In genomic region chr19:47016487-47016886, GRCm38 (mm10) we compare ENCODE assay signal across 8 mouse cellular contexts. TPM values are rescaled to one million over a fixed set of nuclear protein-coding genes. Genes with fewer than 3 reads are reported as not detected.
DNase-seq lines count a peak whose midpoint lies in the region; ATAC-seq and TF ChIP-seq lines count a peak whose summit lies in the region.

No protein-coding gene starts in this region.

- peaks cover 6% of the 10 kb centered on the region for H3K27me3 ChIP-seq in kidney, adult 2 months (replicated peaks; ENCODE audit: control insufficient read depth, insufficient read depth, low read length)
- peaks cover 62% of the 10 kb centered on the region for H3K27me3 ChIP-seq in kidney, embryonic 16.5 days (ENCODE audit: insufficient read depth, low read length)
- peaks cover 58% of the 10 kb centered on the region for H3K27me3 ChIP-seq in forebrain, embryonic 12.5 days
- 0 out of 2 replicates have a peak, but pooled peaks cover 7% of the 10 kb centered on the region for H3K27me3 ChIP-seq in hindbrain, postnatal 0 days (ENCODE audit: insufficient read depth, low read length)

- no peaks in the 10 kb centered on the region for H3K4me1 ChIP-seq in kidney, adult 2 months (ENCODE audit: control insufficient read depth, insufficient read depth, low read length)
- H3K4me1 ChIP-seq in kidney, embryonic 16.5 days (ENCODE audit: insufficient read depth, low read length), result peaks cover 15% of the 10 kb centered on the region
- peaks cover 23% of the 10 kb centered on the region for H3K4me1 ChIP-seq in forebrain, embryonic 12.5 days
- H3K4me1 ChIP-seq in hindbrain, postnatal 0 days (ENCODE audit: insufficient read depth, low read length), result peaks cover 16% of the 10 kb centered on the region; the same call in 1 of the 2 replicates

- no peak for TF ChIP-seq CTCF in kidney, adult 2 months (conservative IDR thresholded peaks at IDR 0.05; ENCODE audit: insufficient read depth, insufficient read length, low read depth, low read length)
- no peak for TF ChIP-seq CTCF in hindbrain, postnatal 0 days (IDR thresholded peaks at IDR 0.05; ENCODE audit: low read depth)

- H3K9me3 ChIP-seq in kidney, embryonic 16.5 days (ENCODE audit: low read length), result no peaks in the 10 kb centered on the region
- H3K9me3 ChIP-seq in forebrain, embryonic 12.5 days, result no peaks in the 10 kb centered on the region
- no peaks in the 10 kb centered on the region for H3K9me3 ChIP-seq in hindbrain, postnatal 0 days (ENCODE audit: low read length)

- 4% methylated on average over 15 of the region's 15 CpGs for WGBS in kidney, adult 2 months
- WGBS in kidney, embryonic 16.5 days, result 0% methylated on average over 15 of the region's 15 CpGs
- WGBS in forebrain, embryonic 12.5 days, result under 1% methylated on average over 15 of the region's 15 CpGs
- WGBS in hindbrain, postnatal 0 days, result under 1% methylated on average over 15 of the region's 15 CpGs

- no peak for ATAC-seq in kidney, embryonic 16.5 days (ENCODE audit: low FRiP score, low TSS enrichment)
- ATAC-seq in forebrain, embryonic 12.5 days (ENCODE audit: low FRiP score), result no peak
- ATAC-seq in hindbrain, postnatal 0 days, result no peak
- ATAC-seq in inflammation-experienced regulatory T-cells, adult 6 months, result no peak

- H3K9ac ChIP-seq in kidney, embryonic 16.5 days (replicated peaks; ENCODE audit: low read length), result no peak overlapping the region
- peak overlapping the region; percentile 78; the same call in 1 of the 2 replicates for H3K9ac ChIP-seq in forebrain, embryonic 12.5 days
- H3K9ac ChIP-seq in hindbrain, postnatal 0 days (replicated peaks; ENCODE audit: low read length), result peak overlapping the region; percentile 92; the same call in 1 of the 2 replicates

- no peak overlapping the region for H3K4me3 ChIP-seq in kidney, adult 2 months (ENCODE audit: insufficient read depth, low read depth, low read length)
- H3K4me3 ChIP-seq in kidney, embryonic 16.5 days (ENCODE audit: low read length), result no peak overlapping the region
- H3K4me3 ChIP-seq in forebrain, embryonic 12.5 days (replicated peaks), result peak overlapping the region; percentile 60
- peak overlapping the region; percentile 73 for H3K4me3 ChIP-seq in hindbrain, postnatal 0 days (ENCODE audit: low read length)

- H3K36me3 ChIP-seq in kidney, adult 2 months (ENCODE audit: control insufficient read depth, insufficient read depth, low read length), result no peaks in the 10 kb centered on the region
- H3K36me3 ChIP-seq in kidney, embryonic 16.5 days (ENCODE audit: insufficient read depth, low read length), result no peaks in the 10 kb centered on the region
- no peaks in the 10 kb centered on the region for H3K36me3 ChIP-seq in forebrain, embryonic 12.5 days (replicated peaks)
- H3K36me3 ChIP-seq in hindbrain, postnatal 0 days (ENCODE audit: insufficient read depth, low read length), result 0 out of 2 replicates have a peak, but pooled peaks cover under 1% of the 10 kb centered on the region

- DNase-seq in kidney, adult 2 months, result peak; percentile 80
- peak; percentile 76 for DNase-seq in adrenal gland, adult 2 months
- DNase-seq in hindbrain, postnatal 0 days (ENCODE audit: low spot score), result peak; percentile 74
- peak; percentile 81 to 84 for DNase-seq in lung, postnatal 4 days
- peak; percentile 20 for DNase-seq in spleen, adult 12 weeks (ENCODE audit: low spot score)

- H3K4me2 ChIP-seq in kidney, embryonic 16.5 days (replicated peaks; ENCODE audit: low read depth, low read length), result no peak overlapping the region
- peak overlapping the region; percentile 71 for H3K4me2 ChIP-seq in forebrain, embryonic 12.5 days
- H3K4me2 ChIP-seq in hindbrain, postnatal 0 days (ENCODE audit: low read depth, low read length), result peak overlapping the region; percentile 67

- no peak overlapping the region for H3K27ac ChIP-seq in kidney, adult 2 months (ENCODE audit: insufficient read depth, low read depth, low read length)
- no peak overlapping the region for H3K27ac ChIP-seq in kidney, embryonic 16.5 days (ENCODE audit: low read length)
- no peak overlapping the region; the same call in 1 of the 2 replicates for H3K27ac ChIP-seq in forebrain, embryonic 12.5 days
- 0 out of 2 replicates have a peak overlapping the region, but pooled peaks have one; percentile 98 for H3K27ac ChIP-seq in hindbrain, postnatal 0 days

- no peak for TF ChIP-seq POLR2A in kidney, adult 2 months (IDR thresholded peaks at IDR 0.05; ENCODE audit: low read depth, low read length)

RNA-seq across cellular contexts. Expression of gene Nt5c2, which starts 1.5 kb away (rescaled TPM):
- 32.2 and 36.3 TPM in 2 replicates for polyA plus RNA-seq in kidney, adult 2 months (2012; rRNA removed)
- 77.5 and 89.4 TPM in 2 replicates for polyA plus RNA-seq in kidney, embryonic 16.5 days (2015; fragmentation: Nextera tagmentation; extraction: Ambion mirVana)
- 10 to 100 TPM; 61.8 to 66.2 TPM for total RNA-seq in adrenal gland, adult 2 months (2021)
- polyA plus RNA-seq in adrenal gland, adult 2 months (2012; rRNA removed), result 11.6 and 11.9 TPM in 2 replicates
- polyA plus RNA-seq in forebrain, embryonic 12.5 days (2016; fragmentation: Nextera tagmentation; extraction: Ambion mirVana), result 74.0 and 76.0 TPM in 2 replicates
- total RNA-seq in hindbrain, postnatal 0 days (2014; rRNA removed), result 43.4 and 44.2 TPM in 2 replicates
- polyA plus RNA-seq in hindbrain, postnatal 0 days (2015; fragmentation: Nextera tagmentation; extraction: Ambion mirVana), result 79.8 and 80.7 TPM in 2 replicates
- polyA plus RNA-seq in inflammation-experienced regulatory T-cells, adult 6 months (2017; shearing (Covaris generic)), result 10 to 100 TPM; 22.1 to 37.3 (median 31.6) TPM

RNA-seq across cellular contexts. Expression of gene Ina, which starts 2.0 kb away (rescaled TPM):
- 0.11 and 0.31 TPM in 2 replicates for polyA plus RNA-seq in kidney, adult 2 months (2012; rRNA removed)
- polyA plus RNA-seq in kidney, embryonic 16.5 days (2015; fragmentation: Nextera tagmentation; extraction: Ambion mirVana), result 0.71 and 2.1 TPM in 2 replicates
- total RNA-seq in adrenal gland, adult 2 months (2021), result 1 to 10 TPM; 5.5 to 7.7 TPM
- 4.4 and 5.0 TPM in 2 replicates for polyA plus RNA-seq in adrenal gland, adult 2 months (2012; rRNA removed)
- polyA plus RNA-seq in forebrain, embryonic 12.5 days (2016; fragmentation: Nextera tagmentation; extraction: Ambion mirVana), result 204 and 215 TPM in 2 replicates
- 217 and 280 TPM in 2 replicates for total RNA-seq in hindbrain, postnatal 0 days (2014; rRNA removed)
- 294 and 315 TPM in 2 replicates for polyA plus RNA-seq in hindbrain, postnatal 0 days (2015; fragmentation: Nextera tagmentation; extraction: Ambion mirVana)
- polyA plus RNA-seq in inflammation-experienced regulatory T-cells, adult 6 months (2017; shearing (Covaris generic)), result not detected

RNA-seq across cellular contexts. Expression of gene Pcgf6, which starts 34.2 kb away (rescaled TPM):
- 6.0 and 7.7 TPM in 2 replicates for polyA plus RNA-seq in kidney, adult 2 months (2012; rRNA removed)
- polyA plus RNA-seq in kidney, embryonic 16.5 days (2015; fragmentation: Nextera tagmentation; extraction: Ambion mirVana), result 20.2 and 25.6 TPM in 2 replicates
- 10 to 100 TPM in 1 of 2 experiments, 1 to 10 TPM in 1; 9.9 to 11.4 TPM for total RNA-seq in adrenal gland, adult 2 months (2021)
- 10.0 and 11.2 TPM in 2 replicates for polyA plus RNA-seq in adrenal gland, adult 2 months (2012; rRNA removed)
- polyA plus RNA-seq in forebrain, embryonic 12.5 days (2016; fragmentation: Nextera tagmentation; extraction: Ambion mirVana), result 32.6 and 33.4 TPM in 2 replicates
- 12.9 and 17.9 TPM in 2 replicates for total RNA-seq in hindbrain, postnatal 0 days (2014; rRNA removed)
- polyA plus RNA-seq in hindbrain, postnatal 0 days (2015; fragmentation: Nextera tagmentation; extraction: Ambion mirVana), result 20.0 and 22.7 TPM in 2 replicates
- polyA plus RNA-seq in inflammation-experienced regulatory T-cells, adult 6 months (2017; shearing (Covaris generic)), result 10 to 100 TPM in 1 of 3 experiments, 1 to 10 TPM in 2; 4.9 to 10.8 (median 9.7) TPM

RNA-seq across cellular contexts. Expression of gene Taf5, which starts 51.1 kb away (rescaled TPM):
- polyA plus RNA-seq in kidney, adult 2 months (2012; rRNA removed), result 1.6 and 1.8 TPM in 2 replicates
- polyA plus RNA-seq in kidney, embryonic 16.5 days (2015; fragmentation: Nextera tagmentation; extraction: Ambion mirVana), result 4.3 and 4.5 TPM in 2 replicates
- total RNA-seq in adrenal gland, adult 2 months (2021), result 1 to 10 TPM; 3.5 to 3.6 TPM
- polyA plus RNA-seq in adrenal gland, adult 2 months (2012; rRNA removed), result 1.6 and 1.9 TPM in 2 replicates
- polyA plus RNA-seq in forebrain, embryonic 12.5 days (2016; fragmentation: Nextera tagmentation; extraction: Ambion mirVana), result 10.7 and 11.4 TPM in 2 replicates
- 7.2 and 11.3 TPM in 2 replicates for total RNA-seq in hindbrain, postnatal 0 days (2014; rRNA removed)
- 2.9 and 3.3 TPM in 2 replicates for polyA plus RNA-seq in hindbrain, postnatal 0 days (2015; fragmentation: Nextera tagmentation; extraction: Ambion mirVana)
- 1 to 10 TPM; 1.6 to 3.3 (median 1.8) TPM for polyA plus RNA-seq in inflammation-experienced regulatory T-cells, adult 6 months (2017; shearing (Covaris generic))

Comparison
In these comparisons a context has a peak if more than half of its experiments do, and no peak if none do; other contexts are left out.
1. DNase-seq: peak in every context shown above with its lines; median percentile 82 in lung, postnatal 4 days; 80 in kidney, adult 2 months; 76 in adrenal gland, adult 2 months; 74 in hindbrain, postnatal 0 days; 20 in spleen, adult 12 weeks.
2. H3K4me3 ChIP-seq: peak in forebrain, embryonic 12.5 days (single experiment) and hindbrain, postnatal 0 days (single experiment); none in kidney, adult 2 months (single experiment) and kidney, embryonic 16.5 days (single experiment).
3. RNA of gene Ina, which starts 2.0 kb away (polyA plus RNA-seq): 294 to 315 TPM in hindbrain, postnatal 0 days and 204 to 215 TPM in forebrain, embryonic 12.5 days; 4.4 to 5.0 TPM in adrenal gland, adult 2 months, 0.71 to 2.1 TPM in kidney, embryonic 16.5 days, 0.11 to 0.31 TPM in kidney, adult 2 months and not detected in inflammation-experienced regulatory T-cells, adult 6 months; every median in the first group is over 10 times any median in the second.